Mouse (Mus musculus) right cerebral cortex, postnatal 4 days (tissue): ENCODE measurements around the gene Tex12.
A peak's percentile ranks its signal among the peaks of the same experiment; 100 is the strongest.

Experiments
- DNase-seq: peaks from one replicate; pipeline ENCODE4 v3.0.0-alpha.2; 2022

The Tex12 gene

DNA sequence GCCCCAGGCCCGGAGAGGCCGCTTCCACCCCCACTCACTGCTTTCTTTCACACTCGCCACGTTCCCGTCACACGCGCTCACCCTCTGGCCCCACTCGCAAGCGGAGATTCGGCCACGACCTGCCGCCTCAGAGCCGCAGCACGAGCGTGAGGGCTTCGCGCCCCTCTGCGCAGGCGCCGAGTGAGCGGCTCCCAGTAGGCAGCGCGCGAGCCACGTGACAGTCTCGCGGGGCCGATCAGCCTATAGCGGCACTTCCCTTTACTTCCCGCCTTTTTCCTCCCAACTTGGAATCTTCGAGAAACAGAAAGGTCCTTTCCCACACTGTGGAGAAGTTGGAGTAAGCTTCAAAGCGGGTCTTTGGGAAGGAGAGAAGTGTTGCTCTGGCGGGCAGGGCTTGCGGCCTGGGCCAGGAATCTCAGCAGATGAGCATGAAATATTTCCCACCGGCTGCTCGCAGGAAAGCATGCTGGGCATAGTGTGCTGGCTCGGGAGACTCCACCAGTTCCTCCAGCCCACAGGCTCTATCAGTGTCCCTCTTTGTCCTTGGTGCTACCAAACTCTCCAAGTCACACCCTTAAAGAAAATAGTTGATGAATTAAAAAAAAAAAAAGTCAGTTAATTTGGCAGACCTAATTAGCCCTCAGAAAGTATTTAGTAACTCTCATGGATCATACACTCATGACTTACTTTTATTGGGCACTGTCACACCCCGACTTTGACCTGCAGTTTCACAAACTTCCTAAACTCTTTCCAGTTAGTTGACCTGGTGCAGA lies at the start of gene Tex12:
Tex12 (minus strand) TSS at position 181 of the 773 bp plus-strand sequence.
- no peak for DNase-seq

GRCm38 (mm10) chr9:50604338-50604737 lies 43.2 kb upstream of the Tex12 start:
- DNase-seq: no peak

GRCm38 (mm10) chr9:50603998-50604324 lies 42.8 kb upstream of the Tex12 start:
- no peak for DNase-seq

- DNase-seq: peak; percentile 87
Observed at GRCm38 (mm10) chr9:50603189-50603997, 42.3 kb upstream of the Tex12 start, which contains the start of the genes Sdhd and Timm8b. TSS of gene Sdhd (minus strand) at chr9:50603812. TSS of gene Timm8b (plus strand) at chr9:50603910.

DNA sequence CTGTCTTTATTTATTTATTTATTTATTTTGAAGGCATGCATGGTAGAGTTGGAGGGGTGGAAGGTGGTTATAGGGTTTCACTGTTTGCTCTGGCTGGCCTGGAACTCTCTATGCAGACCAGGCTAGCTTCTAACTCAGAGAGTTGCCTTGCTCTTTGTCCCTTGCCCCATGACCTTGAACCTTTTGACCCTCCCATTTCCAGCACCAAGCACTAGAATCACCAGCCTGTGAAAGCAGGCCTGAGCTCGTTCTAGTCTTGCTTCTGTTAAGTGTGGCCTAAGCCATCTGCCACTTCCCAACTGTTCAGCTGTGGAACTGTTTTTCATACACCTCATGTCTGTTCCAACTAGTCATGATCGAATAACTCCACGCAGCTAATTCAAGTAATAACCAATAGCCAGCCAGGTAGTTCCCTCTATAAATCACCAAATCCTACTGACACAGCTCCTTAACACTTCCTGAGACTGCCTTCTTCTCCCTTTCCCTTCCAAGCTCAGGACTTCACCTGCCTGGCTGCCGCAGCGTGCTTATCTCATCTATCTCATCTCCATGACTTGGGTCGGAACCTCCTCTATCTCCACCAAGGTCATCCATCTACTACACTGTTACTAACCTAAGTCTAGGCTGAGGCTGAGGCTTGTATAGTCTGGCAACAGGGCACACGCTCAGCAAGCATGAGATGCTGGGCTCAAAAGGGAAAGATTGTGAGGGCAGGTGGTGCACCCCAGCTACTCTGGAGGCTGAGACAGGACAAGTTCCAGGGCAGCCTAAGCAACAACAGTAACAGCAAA lies 41.1 kb upstream of the Tex12 start:
- DNase-seq: no peak

DNA sequence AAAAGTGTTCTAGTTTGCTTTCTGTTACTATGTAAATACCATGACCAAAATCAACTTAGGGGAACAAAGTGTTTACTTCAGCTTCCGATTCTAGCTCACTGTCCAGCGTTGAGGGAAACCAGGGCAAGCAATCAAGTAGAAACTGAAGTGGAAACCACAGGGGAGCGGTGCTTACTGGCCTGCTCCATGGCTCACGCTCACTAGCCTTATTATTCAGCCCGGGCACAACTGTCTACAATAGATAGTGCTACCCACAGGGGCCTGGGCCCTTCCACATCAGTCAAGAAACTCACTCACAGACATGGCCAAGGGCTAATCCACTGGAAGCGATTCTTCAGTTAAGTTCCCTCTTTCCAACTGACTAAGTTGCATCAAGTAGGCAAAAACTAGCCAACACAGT lies 40.4 kb upstream of the Tex12 start:
- DNase-seq: no peak

DNA sequence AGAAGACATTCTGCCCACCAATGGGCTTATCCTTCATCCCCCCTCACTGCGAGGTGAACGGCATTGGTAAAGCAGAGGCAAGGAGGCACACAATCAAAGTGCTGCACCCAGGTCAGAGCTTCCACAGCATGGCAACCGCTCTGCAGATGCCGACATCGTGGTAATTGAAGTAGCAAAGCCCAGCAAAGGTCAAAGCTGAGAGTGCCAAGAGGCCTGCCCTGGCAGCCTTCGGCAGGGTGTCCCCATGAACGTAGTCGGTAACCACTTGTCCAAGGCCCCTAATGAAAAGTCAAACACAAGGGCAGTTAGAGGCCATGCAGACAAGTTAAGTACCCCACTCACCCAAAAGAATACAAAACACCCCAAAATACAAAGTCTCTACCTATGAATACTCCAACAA lies 35.8 kb upstream of the Tex12 start:
- DNase-seq: no peak

DNA sequence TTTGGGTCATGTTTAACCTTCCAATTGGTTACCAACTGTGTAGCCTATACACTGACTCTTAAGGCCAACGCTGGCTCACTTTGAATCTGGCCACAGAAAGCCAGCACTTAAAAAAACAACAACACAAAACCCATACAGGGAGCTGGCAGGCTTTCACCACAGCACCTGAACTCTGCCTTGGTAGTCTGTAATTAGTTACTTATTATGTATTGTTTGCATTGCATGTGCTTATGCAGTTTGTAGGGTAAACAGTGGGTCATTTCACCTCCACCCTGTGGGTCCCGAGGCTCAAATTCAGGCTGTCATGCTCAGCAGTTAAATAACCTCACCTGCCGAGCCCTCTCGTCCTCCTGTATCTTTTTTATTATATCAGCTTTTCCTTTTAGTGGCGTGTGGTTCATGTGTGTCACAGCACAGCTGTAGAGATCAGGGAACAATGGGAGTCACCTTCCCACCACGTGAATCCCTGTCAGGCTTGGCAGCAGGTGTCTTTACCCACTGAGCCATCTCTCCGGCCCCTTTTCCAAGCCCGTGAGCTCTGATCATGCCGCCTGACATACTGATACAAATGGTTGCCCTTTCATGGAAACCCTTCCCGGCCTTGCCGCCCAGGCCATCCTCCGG lies 33.8 kb upstream of the Tex12 start:
- no peak for DNase-seq

- DNase-seq: peak; percentile 23
Observed at GRCm38 (mm10) chr9:50593544-50593943, 32.4 kb upstream of the Tex12 start.

- DNase-seq: no peak
Observed at GRCm38 (mm10) chr9:50592955-50593354, 31.8 kb upstream of the Tex12 start.

DNA sequence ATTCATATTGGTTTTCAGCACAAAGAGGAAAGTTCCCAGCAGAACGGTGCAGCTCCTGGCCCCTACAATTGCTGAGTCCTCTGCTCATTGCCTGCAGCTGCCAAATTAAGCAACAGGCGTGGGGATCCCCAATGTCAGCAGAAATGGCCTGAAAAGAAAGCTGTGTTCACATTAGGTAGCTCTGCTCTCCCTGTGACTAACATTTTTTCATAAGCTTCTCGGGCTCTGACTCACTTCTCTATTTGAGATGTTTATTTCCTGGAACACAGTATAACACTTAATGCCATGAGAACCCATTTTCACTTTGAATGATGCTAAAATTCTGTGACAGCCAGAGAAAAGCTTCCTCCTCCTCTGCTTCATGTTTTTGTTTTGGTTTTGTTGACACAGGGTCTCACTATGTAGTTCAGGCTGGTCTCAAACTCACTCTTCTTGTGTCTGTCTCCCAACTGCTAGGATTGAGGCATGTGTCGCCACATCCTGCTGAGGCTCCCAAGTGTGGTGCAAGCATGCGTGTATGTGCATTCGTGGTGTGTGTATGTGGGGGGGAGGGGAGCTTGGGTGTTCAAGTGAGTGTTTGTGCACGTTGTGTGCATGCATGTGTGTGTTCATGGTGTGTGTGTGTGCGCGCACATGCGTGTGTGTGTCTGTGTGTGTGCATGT lies 29.9 kb upstream of the Tex12 start:
- no peak for DNase-seq

DNA sequence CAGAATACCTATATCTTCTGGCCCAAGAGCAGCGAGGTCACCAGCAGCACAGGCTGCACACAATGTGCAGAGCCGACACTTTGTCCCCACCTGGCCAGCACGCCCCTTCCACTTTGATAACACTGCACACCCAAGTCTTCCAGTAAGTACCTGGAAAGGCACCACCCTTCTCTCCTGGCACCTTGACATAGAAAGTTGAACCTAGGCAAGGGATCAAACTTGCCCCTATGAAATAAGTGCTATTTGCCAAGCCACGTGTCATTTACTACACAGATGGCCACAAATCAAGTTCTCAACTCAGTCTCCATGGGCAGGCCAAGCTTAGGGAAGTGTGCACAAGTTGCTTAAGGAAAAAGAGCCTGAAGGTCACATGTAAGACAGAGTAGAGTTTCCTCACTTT lies 25.8 kb upstream of the Tex12 start:
- no peak for DNase-seq

DNA sequence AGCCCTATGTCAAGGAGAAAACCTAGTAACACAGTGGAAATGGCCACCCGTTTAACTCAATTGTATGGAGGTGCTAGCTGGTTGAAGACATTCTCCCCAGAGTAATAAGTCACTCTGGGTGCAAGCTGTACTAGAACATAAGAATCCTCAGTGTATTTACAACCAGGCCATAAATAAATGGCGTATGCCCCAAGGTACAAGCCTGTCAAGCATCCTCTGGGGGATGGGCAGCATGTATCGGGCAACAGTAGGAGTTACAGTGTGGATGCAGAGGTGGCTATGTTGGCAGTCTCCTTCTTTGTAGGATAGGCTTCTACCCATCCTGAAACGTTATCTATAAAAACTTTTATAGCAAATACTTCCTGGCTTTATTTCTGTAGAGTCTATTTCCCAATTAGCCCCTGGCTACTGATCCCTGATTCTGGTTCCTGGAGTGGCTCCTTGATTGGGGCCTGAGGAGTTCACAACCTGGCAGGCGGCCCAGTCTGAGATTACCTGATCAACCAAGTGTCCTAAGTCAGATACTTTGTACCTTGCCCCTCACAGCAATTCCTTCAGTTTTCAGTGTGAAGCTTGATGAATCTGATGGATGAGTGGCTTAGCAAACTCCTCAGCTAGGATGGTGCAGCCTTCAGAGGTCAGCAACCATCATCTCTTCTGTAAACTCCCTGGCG lies 24.2 kb upstream of the Tex12 start:
- no peak for DNase-seq

DNA sequence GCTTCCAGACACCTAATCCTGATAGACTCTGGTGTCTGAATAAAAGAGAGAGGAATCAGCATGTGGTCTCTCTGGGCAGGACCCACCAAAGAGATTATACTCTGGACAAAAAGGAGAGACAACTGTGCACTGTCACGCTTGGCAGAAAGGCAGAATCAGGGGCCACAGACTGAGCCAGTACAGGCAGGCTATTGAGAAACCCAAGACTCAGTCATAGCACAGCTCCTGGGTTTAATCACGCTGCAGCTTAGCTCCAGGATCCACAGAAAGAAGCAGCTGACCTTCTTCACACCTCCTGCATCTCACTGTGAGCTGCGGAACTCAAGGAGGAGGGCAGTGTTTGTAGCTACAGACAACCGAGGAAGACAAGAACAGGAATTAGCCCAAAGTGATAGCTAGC lies 19.2 kb upstream of the Tex12 start:
- DNase-seq: no peak

DNA sequence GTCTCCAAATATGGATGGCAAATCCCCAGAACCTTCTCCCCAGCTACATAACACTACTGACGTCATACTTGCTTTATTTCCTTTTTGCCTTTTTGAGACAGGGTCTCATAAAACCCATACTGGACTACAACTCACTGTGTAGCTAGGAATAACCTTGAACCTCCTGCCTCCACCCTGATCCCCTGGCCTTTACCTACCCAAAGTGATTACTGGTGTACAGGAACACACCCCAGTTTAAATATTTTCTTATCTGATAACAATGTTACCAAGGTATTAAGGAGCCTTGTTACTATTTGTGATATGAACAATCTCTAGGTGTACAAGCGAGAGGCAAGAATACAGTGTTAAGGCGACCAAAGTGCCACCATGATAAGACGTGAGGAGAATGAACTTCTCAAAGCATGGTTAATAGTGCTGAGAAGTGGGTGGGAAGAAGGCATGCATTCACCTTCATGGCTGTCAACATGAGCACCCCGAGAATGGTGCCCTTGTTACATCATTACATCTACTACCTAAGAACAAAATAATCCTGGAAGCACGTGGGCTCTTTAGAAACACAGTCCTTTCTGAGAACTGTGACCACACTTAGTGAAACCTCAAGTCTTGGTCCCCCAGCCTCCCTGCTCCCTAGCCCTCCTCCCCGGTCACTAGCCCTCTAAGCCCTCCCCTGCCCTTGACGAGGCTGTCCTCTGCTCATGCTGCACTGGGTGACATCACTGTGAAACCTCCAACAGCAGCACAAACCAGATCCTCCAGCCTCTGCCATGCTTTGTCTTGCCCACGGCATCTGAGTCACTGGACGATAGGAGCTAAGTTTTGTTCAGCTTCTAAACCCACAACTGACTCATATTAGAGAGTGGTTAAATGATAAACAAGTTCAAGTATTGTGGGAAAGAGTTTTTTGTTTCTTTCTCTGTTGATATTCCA lies 8.7 kb upstream of the Tex12 start:
- DNase-seq: no peak

- DNase-seq: no peak
Observed at GRCm38 (mm10) chr9:50567881-50568280, 6.8 kb upstream of the Tex12 start.

- DNase-seq: no peak
Observed at GRCm38 (mm10) chr9:50567372-50567771, 6.2 kb upstream of the Tex12 start.

GRCm38 (mm10) chr9:50565940-50566339 lies 4.8 kb upstream of the Tex12 start:
- no peak for DNase-seq

DNA sequence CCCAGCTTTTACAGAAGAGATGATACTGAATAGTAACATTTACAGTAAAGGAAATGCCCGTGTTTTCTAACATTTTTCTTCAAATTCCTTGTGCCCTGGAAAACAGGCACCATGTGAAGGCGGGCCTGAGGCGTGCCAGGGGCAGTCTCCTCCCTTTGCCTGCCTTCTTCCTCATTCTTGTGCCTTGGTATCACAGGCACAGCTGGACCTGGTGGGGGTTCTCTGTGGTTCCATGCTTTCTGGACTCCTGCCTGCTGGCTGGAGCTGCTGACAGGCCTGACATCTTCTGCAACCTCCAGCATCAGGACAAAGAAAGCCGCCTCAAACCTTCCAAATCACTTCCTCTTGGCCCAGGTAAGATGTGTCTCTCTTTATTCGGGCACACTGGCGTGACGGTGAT lies 4.0 kb upstream of the Tex12 start:
- no peak for DNase-seq

DNA sequence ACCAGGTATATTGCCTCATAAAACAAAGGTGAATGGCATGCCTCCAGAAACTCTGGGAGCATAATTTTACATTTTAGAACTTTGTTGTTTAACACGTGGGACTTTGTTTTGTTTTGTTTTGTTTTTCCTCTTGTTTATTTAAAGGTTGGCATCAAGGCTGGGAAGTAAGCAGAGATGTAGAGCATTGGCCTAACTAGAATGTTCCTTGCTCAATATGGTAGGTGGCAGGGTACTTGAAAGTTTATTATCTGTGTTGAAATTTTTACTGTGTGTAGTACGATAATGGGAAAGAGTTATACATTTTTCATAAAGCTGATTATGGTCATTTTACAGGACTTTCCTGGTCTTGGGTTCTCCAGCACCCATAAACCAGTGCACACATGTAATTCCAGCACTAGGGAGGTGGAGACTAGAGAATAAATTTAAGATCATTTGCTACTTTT lies 814 bp upstream of the Tex12 start:
- no peak for DNase-seq

GRCm38 (mm10) chr9:50555094-50555446 lies 6.1 kb downstream of the Tex12 start, which contains the start of gene Bco2:
TSS of gene Bco2 (minus strand) at chr9:50555181.
- DNase-seq: no peak
